Mouse (Mus musculus): ENCODE data around the gene Gm21936.
"Not testable (repeated sequence)": the region's sequence is repeated elsewhere in the genome, so short reads cannot be mapped to it uniquely, and the experiment has no call there.

The Gm21936 gene

DNA sequence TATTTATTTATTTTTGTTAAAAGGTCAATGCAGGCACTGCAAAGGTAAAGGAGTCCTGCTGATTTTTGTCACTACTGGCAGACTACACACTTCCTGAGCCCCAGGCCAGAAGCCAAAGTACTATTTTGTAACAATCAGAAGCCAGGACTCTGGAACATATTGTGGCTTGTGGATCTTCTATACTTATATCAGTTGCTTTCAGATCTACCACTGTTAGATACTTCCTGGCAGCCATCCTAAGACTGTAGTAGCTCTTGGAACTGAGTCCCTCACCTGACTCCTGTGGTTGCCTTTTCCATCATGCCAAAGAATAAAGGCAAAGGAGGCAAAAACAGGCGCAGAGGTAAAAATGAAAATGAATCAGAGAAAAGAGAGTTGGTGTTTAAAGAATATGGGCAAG is at the start of gene Gm21936:
TSS of gene Gm21936 (plus strand) at position 301 of the 400 bp plus-strand sequence.
- not testable (repeated sequence) for DNase-seq (ENCODE audit: low read depth, low spot score)

GRCm38 (mm10) chr12:87775655-87776054 is 19.7 kb upstream of the Gm21936 start, which contains the start of gene Gm21319:
Gm21319 (minus strand) TSS chr12:87775755.
- DNase-seq (ENCODE audit: low read depth, low spot score) = not testable (repeated sequence)

GRCm38 (mm10) chr12:87797971-87798370 is 2.7 kb downstream of the Gm21936 start:
- DNase-seq (ENCODE audit: low read depth, low spot score) = not testable (repeated sequence)

DNA sequence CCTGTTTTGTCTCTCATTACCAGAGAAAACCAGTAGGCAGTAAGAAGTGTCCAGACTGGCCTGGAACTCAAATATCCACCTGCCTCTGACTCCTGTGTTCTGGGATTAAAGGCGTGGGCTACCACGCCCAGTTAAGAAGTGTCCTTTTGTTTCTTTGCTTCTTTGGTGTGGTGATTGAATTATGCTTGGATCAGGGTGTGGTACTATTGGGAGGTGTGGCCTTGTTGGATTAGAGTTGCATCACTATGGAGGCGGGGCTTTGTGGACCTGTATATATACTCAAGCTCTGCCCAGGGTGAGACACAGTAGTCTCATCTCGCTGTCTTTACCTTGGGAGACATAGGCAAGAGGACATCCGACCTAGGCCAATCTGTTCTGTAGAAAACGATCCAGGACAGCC is 21.0 kb downstream of the Gm21936 start, which contains the start of gene BB287469:
TSS of gene BB287469 (plus strand) at position 301 of the 400 bp plus-strand sequence.
- not testable (repeated sequence) for DNase-seq (ENCODE audit: low read depth, low spot score)

GRCm38 (mm10) chr12:87842239-87842638 is 46.9 kb downstream of the Gm21936 start, which contains the start of gene Gm2001:
Gm2001 (minus strand) TSS chr12:87842339.
- not testable (repeated sequence) for DNase-seq (ENCODE audit: low read depth, low spot score)

All from A20 (cell line).